Mouse (Mus musculus) heart, postnatal 0 days (tissue): ENCODE results near the gene Znfx1.

Experiments
- CTCF ChIP-seq: IDR thresholded peaks from 2 replicates; pipeline ENCODE4 v1.5.1; 2016; ENCODE audit warnings: antibody characterized with exemption, control low read depth, low read depth
- EP300 ChIP-seq: IDR thresholded peaks from 2 replicates; pipeline ENCODE4 v1.6.1; 2016; ENCODE audit warnings: antibody characterized with exemption, low read depth

- TF ChIP-seq CTCF, result no peak
- TF ChIP-seq EP300, result no peak
Measured at GRCm38 (mm10) chr2:167010546-167010945, 52.3 kb downstream of the Znfx1 start.
